Mouse (Mus musculus): ENCODE measurements around the gene Fnbp4. TPM values are rescaled to one million over a fixed set of nuclear protein-coding genes. Genes with fewer than 3 reads are reported as not detected.
"Not testable (repeated sequence)": the region's sequence is repeated elsewhere in the genome, so short reads cannot be mapped to it uniquely, and the experiment has no call there.

The Fnbp4 gene
- polyA plus RNA-seq, 1 experiment from 2014 or later: 35.6 TPM

DNA sequence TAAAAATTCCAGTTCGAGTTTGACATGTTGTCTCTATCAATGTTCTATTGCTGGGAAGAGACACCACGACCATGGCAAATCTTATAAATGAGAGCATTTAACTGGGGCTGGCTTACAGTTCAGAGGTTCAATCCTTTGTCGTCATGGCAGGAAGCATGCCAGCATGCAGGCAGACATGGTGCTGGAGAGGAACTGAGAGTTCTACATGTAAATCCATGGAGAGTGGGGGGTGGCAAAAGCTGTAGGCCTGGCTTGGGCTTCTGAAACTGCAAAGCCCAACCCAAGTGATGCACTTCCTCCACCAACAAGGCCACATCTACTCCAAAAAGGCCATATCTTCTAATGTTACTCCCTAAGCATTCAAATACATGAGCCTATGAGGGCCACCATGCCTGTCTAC is 75.7 kb downstream of the Fnbp4 start:
- H3K27ac ChIP-seq: no peak overlapping the region
- no peak overlapping the region for H3K4me3 ChIP-seq (ENCODE audit: inconsistent target)
- whole genome bisulfite sequencing (ENCODE audit: missing documents): 90% methylated on average over 3 of the region's 3 CpGs
- no peaks in the 10 kb centered on the region for H3K36me3 ChIP-seq (ENCODE audit: inconsistent target)
- no peaks in the 10 kb centered on the region for H3K79me2 ChIP-seq (ENCODE audit: inconsistent target)

DNA sequence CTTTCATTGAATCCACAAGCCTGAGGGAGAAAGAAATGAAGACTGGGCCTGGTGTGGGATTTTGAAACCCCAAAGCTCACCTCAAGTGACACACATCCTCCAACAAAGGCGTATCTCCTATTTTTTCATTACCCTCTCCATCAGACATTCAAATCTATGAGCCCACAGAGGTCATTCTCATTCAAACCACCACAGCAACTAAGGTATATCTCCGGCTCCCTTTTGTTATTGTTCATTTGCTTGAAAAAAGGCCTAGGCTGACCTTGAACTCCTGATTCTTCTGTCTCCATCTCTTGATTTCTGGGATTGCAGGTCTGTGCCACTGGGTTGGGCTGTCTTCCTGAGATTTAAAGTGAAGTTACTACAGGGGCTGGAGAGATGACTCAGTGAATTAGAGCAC is 77.8 kb downstream of the Fnbp4 start:
- Histone ChIP-seq H3K27ac (no peak overlapping the region), H3K79me2 (ENCODE audit: inconsistent target) (no peaks in the 10 kb centered on the region), H3K4me3 (ENCODE audit: inconsistent target) (no peak overlapping the region), H3K36me3 (ENCODE audit: inconsistent target) (no peaks in the 10 kb centered on the region)
- WGBS (ENCODE audit: missing documents): 87% methylated on average over 2 of the region's 2 CpGs

DNA sequence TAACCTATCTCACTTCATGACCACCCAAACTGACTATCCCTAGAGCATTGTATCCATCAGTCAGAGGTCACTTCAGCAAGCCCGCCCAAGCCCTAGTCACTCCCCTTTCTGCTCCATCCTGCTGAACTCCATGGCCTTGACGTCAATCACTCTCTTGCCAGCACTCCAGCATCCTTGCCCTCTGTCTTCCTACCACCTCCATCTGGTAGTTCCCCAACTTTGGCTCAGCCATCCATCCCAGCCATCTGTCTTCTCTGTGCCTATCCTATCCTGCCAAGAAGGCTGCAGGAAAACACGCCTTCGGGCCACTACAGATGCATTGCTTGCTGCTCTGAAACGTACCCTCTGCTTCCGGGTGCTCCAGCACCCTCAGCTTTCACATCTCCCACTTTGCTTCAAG is 78.6 kb downstream of the Fnbp4 start:
- 92% methylated on average over 6 of the region's 6 CpGs for WGBS (ENCODE audit: missing documents)
- H3K79me2 ChIP-seq (ENCODE audit: inconsistent target): no peaks in the 10 kb centered on the region
- no peaks in the 10 kb centered on the region for H3K36me3 ChIP-seq (ENCODE audit: inconsistent target)
- H3K4me3 ChIP-seq (ENCODE audit: inconsistent target): no peak overlapping the region
- no peak overlapping the region for H3K27ac ChIP-seq

DNA sequence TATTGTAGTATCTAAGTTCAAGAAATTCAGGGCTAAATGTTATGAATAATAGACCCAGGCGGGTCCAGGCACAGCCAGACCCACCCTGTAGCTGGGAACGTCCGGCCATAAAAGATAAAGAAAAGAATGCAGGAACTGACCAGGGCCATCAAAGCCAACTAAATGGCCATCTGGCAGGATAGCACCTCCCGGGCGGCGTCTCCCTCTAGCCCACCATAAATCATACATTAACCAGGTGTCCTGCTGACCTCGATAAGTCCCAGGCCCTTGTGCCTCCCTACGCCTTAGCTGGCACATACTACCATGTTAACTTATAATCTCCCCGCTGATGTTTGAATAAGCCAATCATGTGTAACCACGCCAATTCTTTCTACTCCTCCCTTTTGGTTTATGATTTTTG is 79.4 kb downstream of the Fnbp4 start:
- not testable (repeated sequence) for H3K27ac ChIP-seq; H3K36me3 ChIP-seq (ENCODE audit: inconsistent target); H3K79me2 ChIP-seq (ENCODE audit: inconsistent target); H3K4me3 ChIP-seq (ENCODE audit: inconsistent target)
- WGBS (ENCODE audit: missing documents): 85% methylated on average over 10 of the region's 10 CpGs

DNA sequence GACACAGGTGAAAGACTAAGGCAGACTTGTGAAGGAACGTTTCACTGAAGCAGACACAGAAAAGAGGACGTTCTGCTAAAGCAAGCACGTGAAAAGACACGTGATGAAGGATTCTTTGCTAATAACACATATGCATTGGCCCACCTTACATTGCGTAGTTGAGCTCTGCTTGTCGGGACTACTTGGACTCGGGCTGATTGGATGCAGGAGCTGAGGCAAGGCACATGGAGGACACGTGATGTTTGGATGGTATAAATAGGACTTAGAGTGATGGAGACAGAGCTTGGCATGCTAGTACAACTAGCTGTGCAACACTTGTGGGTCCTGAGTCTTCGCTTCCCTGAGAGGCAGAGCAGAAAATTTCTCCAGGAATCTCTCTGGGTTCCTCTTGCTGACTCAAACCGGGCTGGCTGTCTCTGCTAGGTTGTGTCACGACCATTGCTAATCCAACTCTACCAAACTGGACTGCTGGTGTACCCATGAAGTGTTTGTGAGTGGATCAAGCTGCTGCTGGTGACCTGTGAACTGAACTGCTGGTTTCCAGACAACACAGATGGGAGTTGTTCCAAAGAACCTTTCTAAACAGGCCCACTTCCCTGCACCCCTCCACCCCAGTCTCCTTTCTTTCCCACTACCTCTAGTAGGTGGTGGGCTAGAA is 80.5 kb downstream of the Fnbp4 start:
- WGBS (ENCODE audit: missing documents): 90% methylated on average over 11 of the region's 11 CpGs
- no peaks in the 10 kb centered on the region for H3K36me3 ChIP-seq (ENCODE audit: inconsistent target)
- no peak overlapping the region for H3K27ac ChIP-seq
- H3K79me2 ChIP-seq (ENCODE audit: inconsistent target): no peaks in the 10 kb centered on the region
- no peak overlapping the region for H3K4me3 ChIP-seq (ENCODE audit: inconsistent target)

DNA sequence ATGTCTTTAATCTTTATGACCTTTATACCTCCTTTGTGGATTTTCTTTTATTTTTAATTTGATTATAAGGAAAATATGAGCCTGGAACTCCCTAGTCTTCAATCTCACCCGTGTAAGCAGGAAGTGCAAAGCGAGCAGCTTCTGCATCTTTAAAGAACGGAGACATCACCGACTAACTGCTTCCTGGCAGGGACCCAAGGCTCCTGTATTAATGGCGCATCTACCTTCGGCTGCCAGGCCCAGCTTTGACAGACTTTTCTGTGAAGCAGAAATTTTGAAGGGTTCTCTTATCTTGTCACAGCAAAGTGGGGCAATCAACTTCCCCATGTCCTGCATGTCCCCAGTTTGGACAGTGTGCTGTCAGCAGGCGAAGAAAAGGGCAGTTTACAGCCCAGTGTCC is 83.6 kb downstream of the Fnbp4 start:
- no peaks in the 10 kb centered on the region for H3K79me2 ChIP-seq (ENCODE audit: inconsistent target)
- 35% methylated on average over 7 of the region's 7 CpGs for WGBS (ENCODE audit: missing documents)
- H3K27ac ChIP-seq: no peak overlapping the region
- H3K36me3 ChIP-seq (ENCODE audit: inconsistent target): no peaks in the 10 kb centered on the region
- H3K4me3 ChIP-seq (ENCODE audit: inconsistent target): no peak overlapping the region

Other genes with a start within 250 kb of the Fnbp4 start
- gene Ptprj, start 164.7 kb upstream of the Fnbp4 start, polyA plus RNA-seq (2018): 88.7 to 130 TPM (median 125 TPM) in 3 replicates
- gene Nup160, start 68.2 kb upstream of the Fnbp4 start, polyA plus RNA-seq (2018): 10.1 to 25.7 TPM (median 21.4 TPM) in 3 replicates
- gene Agbl2, start 37.4 kb downstream of the Fnbp4 start, polyA plus RNA-seq (2018): not detected in 3 replicates
- 83.8 to 94.4 TPM (median 87.4 TPM) in 3 replicates for gene Mtch2, start 101.8 kb downstream of the Fnbp4 start, polyA plus RNA-seq (2018)
- gene C1qtnf4, start 140.5 kb downstream of the Fnbp4 start, polyA plus RNA-seq (2018): not detected in 3 replicates
- gene Kbtbd4, start 159.4 kb downstream of the Fnbp4 start, polyA plus RNA-seq (2018): 11.7 to 17.7 TPM (median 14.4 TPM) in 3 replicates
- gene Ndufs3, start 159.5 kb downstream of the Fnbp4 start, polyA plus RNA-seq (2018): 67.4 to 116 TPM (median 113 TPM) in 3 replicates
- 34.7 to 38.9 TPM (median 36.7 TPM) in 3 replicates for gene Celf1, start 195.0 kb downstream of the Fnbp4 start, polyA plus RNA-seq (2018)

Data from macrophage (primary cell).